Mouse (Mus musculus) embryonic fibroblast, embryonic 13.5 days (primary cell): ENCODE data around the gene Timm17b. TPM values are rescaled to one million over a fixed set of nuclear protein-coding genes. Genes with fewer than 3 reads are reported as not detected.
A peak's percentile ranks its signal among the peaks of the same experiment; 100 is the strongest.

Source experiments
- H3K27ac ChIP-seq: 2 replicates; pipeline ENCODE4 v1.5.1; 2012; ENCODE audit warnings: low read length, control low read depth, inconsistent platforms; ENCODE audit not compliant: insufficient read depth
- H3K4me1 ChIP-seq: 2 replicates; pipeline ENCODE4 v1.6.1; 2011; ENCODE audit warnings: low read length; ENCODE audit not compliant: control insufficient read depth, insufficient read depth
- H3K4me3 ChIP-seq: 2 replicates; pipeline ENCODE4 v1.5.1; 2011; ENCODE audit warnings: mild to moderate bottlenecking, control low read depth, low read length; ENCODE audit not compliant: insufficient read depth
- CTCF ChIP-seq: IDR thresholded peaks from 2 replicates; pipeline ENCODE4 v1.5.1; 2011; ENCODE audit warnings: mild to moderate bottlenecking, control low read depth, low read length, moderate library complexity, borderline replicate concordance; ENCODE audit not compliant: insufficient read depth
- POLR2A ChIP-seq: IDR thresholded peaks from 2 replicates; pipeline ENCODE4 v1.6.1; 2011; ENCODE audit warnings: low read depth, mild to moderate bottlenecking, control low read depth, low read length, moderate library complexity
- polyA plus RNA-seq: library from polyadenylated mRNA; stranded (reverse); fragments of >200 nt; gene quantifications from 2 replicates; pipeline ENCODE4 v1.2.4, GENCODE M21; 2011; ENCODE audit warnings: low read depth; ENCODE audit not compliant: missing spikeins, insufficient read length

The Timm17b gene
- polyA plus RNA-seq, result 29.5 and 39.9 TPM in 2 replicates

- peak within 1 kb of the TSS; percentile 91 for H3K27ac ChIP-seq
- no peak for TF ChIP-seq CTCF
- peak; percentile 53 for TF ChIP-seq POLR2A
- no peaks in the 10 kb centered on the region for H3K4me1 ChIP-seq
- H3K4me3 ChIP-seq, result peak within 1 kb of the TSS; percentile 84
Observed at GRCm38 (mm10) chrX:7898880-7899874, at the start of gene Timm17b, which contains the start of gene Pqbp1. Gene Timm17b, plus strand, starts transcription at chrX:7899357. Gene Pqbp1, minus strand, starts transcription at chrX:7899269.

DNA sequence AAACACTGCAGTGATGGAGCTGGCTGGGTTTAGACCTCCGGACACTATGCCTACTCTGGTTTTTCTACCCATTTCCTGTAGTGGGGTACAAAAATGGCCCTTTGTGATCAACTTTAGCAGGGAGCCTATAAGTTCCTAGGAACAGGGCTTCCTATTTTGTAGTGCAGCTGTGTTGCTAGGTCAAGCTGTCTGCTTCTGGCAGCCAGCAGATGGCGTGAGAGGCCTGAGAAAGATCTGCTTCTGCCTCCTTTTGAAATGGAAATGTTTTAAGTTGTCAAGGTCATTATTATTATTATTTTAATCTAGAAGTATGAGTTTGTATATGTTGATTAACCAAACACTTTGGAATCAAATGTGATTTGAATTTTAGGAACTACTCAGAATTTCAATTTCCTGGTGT, 44.6 kb upstream of the Timm17b start:
- TF ChIP-seq POLR2A, result no peak
- TF ChIP-seq CTCF, result peak; percentile 38; the same call in 1 of the 2 replicates
- no peak overlapping the region for H3K4me3 ChIP-seq

GRCm38 (mm10) chrX:7859191-7859753, 39.9 kb upstream of the Timm17b start:
- no peak overlapping the region for H3K27ac ChIP-seq
- no peak overlapping the region for H3K4me3 ChIP-seq
- TF ChIP-seq CTCF (no peak), POLR2A (no peak)
- H3K4me1 ChIP-seq, result no peaks in the 10 kb centered on the region

More for the DNA sequence above, 44.6 kb upstream of the Timm17b start:
- H3K27ac ChIP-seq, result no peak overlapping the region
- H3K4me1 ChIP-seq, result no peaks in the 10 kb centered on the region

DNA sequence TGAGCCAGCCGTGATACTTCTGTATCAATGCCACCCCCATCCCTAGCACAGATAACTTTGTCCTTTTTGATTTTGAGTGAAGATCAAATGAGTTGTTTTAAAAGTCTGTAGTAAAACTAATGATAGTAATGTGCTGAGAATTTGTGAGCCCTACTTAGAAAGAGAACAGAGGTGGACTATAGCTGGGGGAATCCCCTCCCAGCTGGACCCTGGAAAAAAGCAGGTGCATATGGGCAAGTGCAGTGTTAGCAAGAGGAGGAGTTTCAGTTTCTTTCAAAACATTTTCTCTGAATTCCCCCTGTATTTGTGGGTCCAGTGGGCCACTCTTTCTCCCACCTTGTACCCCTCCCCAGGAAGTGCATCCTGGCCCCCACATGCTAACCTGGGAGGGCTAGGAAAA, 36.0 kb upstream of the Timm17b start:
- Histone ChIP-seq H3K27ac (no peak overlapping the region), H3K4me1 (no peaks in the 10 kb centered on the region), H3K4me3 (no peak overlapping the region)
- TF ChIP-seq CTCF (no peak), POLR2A (no peak)

DNA sequence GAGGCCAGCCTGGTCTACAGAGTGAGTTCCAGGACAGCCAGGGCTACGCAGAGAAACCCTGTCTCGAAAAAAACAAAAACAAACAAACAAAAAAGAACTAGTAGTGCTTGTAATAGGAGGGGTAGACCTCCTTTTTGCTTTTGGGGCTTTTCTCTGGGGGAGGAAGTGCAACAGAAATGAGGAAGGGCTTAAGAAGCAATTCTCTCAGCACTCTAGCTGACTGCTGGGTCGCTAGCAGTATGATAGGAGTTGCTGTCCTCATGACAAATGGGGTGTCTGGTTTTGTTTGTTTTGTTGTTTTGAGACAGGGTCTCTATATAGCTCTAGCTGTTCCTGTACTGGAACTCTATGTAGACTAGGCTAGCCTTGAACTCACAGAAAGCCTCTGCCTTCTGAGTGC, 34.6 kb upstream of the Timm17b start:
- H3K4me3 ChIP-seq, result no peak overlapping the region
- no peak overlapping the region for H3K27ac ChIP-seq
- no peaks in the 10 kb centered on the region for H3K4me1 ChIP-seq
- no peak for TF ChIP-seq POLR2A
- TF ChIP-seq CTCF, result no peak

GRCm38 (mm10) chrX:7865343-7865742, 33.8 kb upstream of the Timm17b start:
- Histone ChIP-seq H3K4me3 (no peak overlapping the region), H3K27ac (no peak overlapping the region), H3K4me1 (no peaks in the 10 kb centered on the region)
- no peak for TF ChIP-seq POLR2A
- TF ChIP-seq CTCF, result no peak

DNA sequence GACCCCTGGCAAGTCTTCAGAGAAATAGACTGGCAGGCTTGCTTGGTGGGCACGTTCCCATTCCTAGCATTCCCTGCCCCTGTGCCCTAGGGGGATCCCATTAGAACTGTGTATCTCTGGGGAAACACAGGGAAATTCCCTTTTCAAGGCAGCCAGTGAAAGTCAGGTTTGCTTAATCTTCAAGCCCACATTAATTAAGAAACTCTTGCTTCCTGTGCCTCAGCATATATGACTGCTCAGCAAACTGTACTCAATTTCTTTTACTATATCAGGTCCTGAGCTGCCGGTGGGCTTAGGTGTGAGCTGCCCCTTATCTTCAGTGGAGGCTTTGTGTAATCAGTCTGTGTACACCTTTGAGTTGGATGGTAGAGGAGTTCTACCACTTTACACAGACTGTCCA, 33.4 kb upstream of the Timm17b start:
- Histone ChIP-seq H3K4me1 (no peaks in the 10 kb centered on the region), H3K27ac (no peak overlapping the region), H3K4me3 (no peak overlapping the region)
- TF ChIP-seq CTCF (no peak), POLR2A (no peak)

GRCm38 (mm10) chrX:7867141-7867540, 32.0 kb upstream of the Timm17b start:
- Histone ChIP-seq H3K4me3 (no peak overlapping the region), H3K27ac (no peak overlapping the region), H3K4me1 (no peaks in the 10 kb centered on the region)
- TF ChIP-seq CTCF, result no peak
- TF ChIP-seq POLR2A, result no peak

DNA sequence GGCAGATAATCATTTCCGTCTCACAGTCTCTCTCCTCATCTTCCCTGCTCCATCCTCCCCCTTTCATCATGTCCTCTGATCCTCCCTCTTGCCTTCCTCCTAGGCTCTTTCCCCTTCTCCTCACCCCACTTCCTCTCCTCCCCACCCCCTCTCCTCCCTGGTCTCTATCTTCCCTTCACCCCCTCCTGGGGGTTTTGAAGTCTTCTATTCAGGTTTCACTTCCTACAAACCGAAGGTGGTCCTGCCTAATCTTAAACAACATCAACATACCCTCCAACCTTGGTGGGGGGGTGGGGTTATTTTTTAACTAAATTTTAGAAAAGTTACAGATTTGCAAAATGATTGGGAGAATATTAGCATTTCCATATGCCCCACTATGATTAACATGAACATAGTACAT, 30.7 kb upstream of the Timm17b start:
- Histone ChIP-seq H3K27ac (no peak overlapping the region), H3K4me3 (no peak overlapping the region), H3K4me1 (no peaks in the 10 kb centered on the region)
- TF ChIP-seq POLR2A (no peak), CTCF (no peak)

DNA sequence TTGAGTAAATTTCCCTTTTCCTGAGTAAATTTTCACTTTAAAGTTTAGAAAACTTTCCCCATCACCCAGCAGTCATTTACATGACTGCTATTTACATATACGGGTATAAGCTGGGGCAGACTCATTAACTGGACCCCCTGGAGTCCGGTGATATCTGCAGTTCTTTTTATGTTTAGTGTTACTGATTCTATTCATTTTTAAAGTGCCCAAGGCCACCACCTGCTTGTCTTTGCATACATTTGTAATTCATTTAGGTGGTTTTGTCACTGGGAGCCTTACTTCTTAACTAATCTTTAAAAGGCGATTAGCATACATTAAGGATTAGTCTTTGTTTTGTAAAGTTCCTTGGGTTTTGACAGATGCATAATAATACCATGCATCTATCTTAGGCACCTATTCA, 29.3 kb upstream of the Timm17b start:
- Histone ChIP-seq H3K27ac (no peak overlapping the region), H3K4me1 (no peaks in the 10 kb centered on the region), H3K4me3 (no peak overlapping the region)
- TF ChIP-seq CTCF, result no peak
- no peak for TF ChIP-seq POLR2A
